ENCODE assay signal across 27 mouse cellular contexts in genomic region chr4:89651779-89652178, GRCm38 (mm10). TPM values are rescaled to one million over a fixed set of nuclear protein-coding genes. Genes with fewer than 3 reads are reported as not detected.
DNase-seq lines count a peak whose midpoint lies in the region; ATAC-seq and TF ChIP-seq lines count a peak whose summit lies in the region.
"Had no signal": no experiment of that assay in that cellular context is flagged by ENCODE, and none has a peak within 500 bp of the region (broad histone marks: within the 10 kb centered on the region; RNA-seq: fewer than 3 reads in every experiment).

No protein-coding gene starts in this region.

- H3K9me3 ChIP-seq in hindbrain, embryonic 15.5 days = no peaks in the 10 kb centered on the region
- no peaks in the 10 kb centered on the region for H3K9me3 ChIP-seq in hindbrain, embryonic 16.5 days (ENCODE audit: control insufficient read depth, low read length)
- no peaks in the 10 kb centered on the region for H3K9me3 ChIP-seq in MEL (replicated peaks; ENCODE audit: insufficient read depth, low read length)
- no peaks in the 10 kb centered on the region for H3K9me3 ChIP-seq in forebrain, embryonic 12.5 days
- H3K9me3 ChIP-seq: embryonic facial prominence, embryonic 15.5 days; heart, embryonic 12.5 days; hindbrain, embryonic 10.5 days had no signal

- no peaks in the 10 kb centered on the region for H3K27me3 ChIP-seq in hindbrain, embryonic 15.5 days
- H3K27me3 ChIP-seq in hindbrain, embryonic 16.5 days (replicated peaks; ENCODE audit: control insufficient read depth, insufficient read depth, low read length) = no peaks in the 10 kb centered on the region
- H3K27me3 ChIP-seq in MEL (ENCODE audit: control insufficient read depth in 1 of 2, insufficient read depth in 2 of 2, low read length in 2 of 2) = no peaks in the 10 kb centered on the region
- H3K27me3 ChIP-seq in forebrain, embryonic 12.5 days = no peaks in the 10 kb centered on the region
- H3K27me3 ChIP-seq: embryonic facial prominence, embryonic 15.5 days; heart, embryonic 12.5 days; Patski had no signal

- H3K27ac ChIP-seq in hindbrain, embryonic 15.5 days (replicated peaks) = no peak overlapping the region
- no peak overlapping the region for H3K27ac ChIP-seq in hindbrain, embryonic 16.5 days (ENCODE audit: low read depth, low read length)
- no peak overlapping the region; the same call in 1 of the 2 replicates for H3K27ac ChIP-seq in MEL (ENCODE audit: control insufficient read depth, low read depth, low read length)
- peak overlapping the region; percentile 75 for H3K27ac ChIP-seq in forebrain, embryonic 12.5 days
- H3K27ac ChIP-seq: embryonic facial prominence, embryonic 15.5 days; gastrocnemius, adult 2 months; hindbrain, embryonic 10.5 days; hindbrain, embryonic 14.5 days had no signal

- H3K79me2 ChIP-seq in MEL (ENCODE audit: control insufficient read depth, insufficient read depth, low read length, poor library complexity) = no peaks in the 10 kb centered on the region

- no peak overlapping the region for H3K9ac ChIP-seq in hindbrain, embryonic 15.5 days
- no peak overlapping the region for H3K9ac ChIP-seq in hindbrain, embryonic 16.5 days (ENCODE audit: low read depth, low read length)
- H3K9ac ChIP-seq in MEL (ENCODE audit: control insufficient read depth, low read depth, low read length, poor library complexity, severe bottlenecking) = no peak overlapping the region
- H3K9ac ChIP-seq in forebrain, embryonic 12.5 days = no peak overlapping the region
- H3K9ac ChIP-seq: embryonic facial prominence, embryonic 15.5 days; heart, embryonic 12.5 days had no signal

- no peak for TF ChIP-seq POLR2A in MEL (IDR thresholded peaks at IDR 0.05; ENCODE audit: control insufficient read depth in 1 of 2, insufficient read depth in 1 of 2, low read depth in 1 of 2, low read length in 2 of 2, poor library complexity in 1 of 2)

- TF ChIP-seq RAD21 in MEL (IDR thresholded peaks at IDR 0.05; ENCODE audit: low read depth, low read length) = no peak

- 78% methylated on average over 1 of the region's 1 CpGs for WGBS in hindbrain, embryonic 15.5 days
- 90% methylated on average over 1 of the region's 1 CpGs for WGBS in hindbrain, embryonic 16.5 days
- WGBS in forebrain, embryonic 12.5 days = 76% methylated on average over 1 of the region's 1 CpGs

- peak; percentile 91 to 94 for TF ChIP-seq EP300 in MEL (IDR thresholded peaks at IDR 0.05; ENCODE audit: low read depth in 1 of 2, low read length in 2 of 2)

- no peak for TF ChIP-seq CTCF in MEL (IDR thresholded peaks at IDR 0.05 in 2 of 3, conservative IDR thresholded peaks at IDR 0.05 in 1 of 3; ENCODE audit: control insufficient read depth in 1 of 3, insufficient read depth in 1 of 3, low read depth in 2 of 3, low read length in 3 of 3, poor library complexity in 1 of 3, severe bottlenecking in 1 of 3)

- H3K36me3 ChIP-seq in hindbrain, embryonic 15.5 days = no peaks in the 10 kb centered on the region
- H3K36me3 ChIP-seq in hindbrain, embryonic 16.5 days (ENCODE audit: control insufficient read depth, insufficient read depth, low read length) = no peaks in the 10 kb centered on the region
- peaks cover 0 to 24% of the 10 kb centered on the region in 2 experiments; a peak in 2 of 4 replicates for H3K36me3 ChIP-seq in MEL (ENCODE audit: control insufficient read depth in 1 of 2, insufficient read depth in 2 of 2, low read length in 2 of 2)
- H3K36me3 ChIP-seq in forebrain, embryonic 12.5 days (replicated peaks) = no peaks in the 10 kb centered on the region
- H3K36me3 ChIP-seq: embryonic facial prominence, embryonic 15.5 days; G1E; heart, embryonic 12.5 days; hindbrain, embryonic 10.5 days had no signal

- peaks cover 7% of the 10 kb centered on the region; the same call in 1 of the 2 replicates for H3K4me1 ChIP-seq in hindbrain, embryonic 15.5 days (replicated peaks)
- peaks cover 2% of the 10 kb centered on the region; the same call in 1 of the 2 replicates for H3K4me1 ChIP-seq in hindbrain, embryonic 16.5 days (ENCODE audit: control insufficient read depth, insufficient read depth, low read depth, low read length)
- peaks cover 7 to 13% of the 10 kb centered on the region in 2 experiments for H3K4me1 ChIP-seq in MEL (ENCODE audit: control insufficient read depth in 1 of 2, insufficient read depth in 2 of 2, low read length in 2 of 2)
- H3K4me1 ChIP-seq in forebrain, embryonic 12.5 days = peaks cover 19% of the 10 kb centered on the region
- H3K4me1 ChIP-seq: embryonic facial prominence, embryonic 15.5 days; heart, embryonic 12.5 days had no signal

- peak; percentile 89 for DNase-seq in MEL (ENCODE audit: low read depth, low spot score)
- DNase-seq in spleen, adult 12 weeks (ENCODE audit: low spot score) = no peak
- no peak for DNase-seq in adrenal gland, adult 8-10 months
- DNase-seq: adrenal gland, postnatal 25 days; B cell, adult 2 months; cerebellum, adult 18-20 months; cerebellum, adult 9-11 months; cerebellum, postnatal 36 days; gastrocnemius, adult 2 months; gastrocnemius, postnatal 25 days had no signal

- 0 out of 2 replicates have a peak, but pooled peaks have one; percentile 23 for ATAC-seq in hindbrain, embryonic 15.5 days (ENCODE audit: low FRiP score, low read depth)
- ATAC-seq in hindbrain, embryonic 16.5 days = no peak
- ATAC-seq in forebrain, embryonic 12.5 days (ENCODE audit: low FRiP score) = peak; percentile 25; the same call in 1 of the 2 replicates
- ATAC-seq: activated CD4-positive, CD25-positive, alpha-beta regulatory T cell, adult 4 months; CD4-positive, CD25-positive, alpha-beta regulatory T cell, adult 4 months; inflammation-experienced regulatory T-cells, adult 6 months; intestine, postnatal 0 days; Patski had no signal

- no peak overlapping the region for H3K4me3 ChIP-seq in hindbrain, embryonic 15.5 days
- H3K4me3 ChIP-seq in hindbrain, embryonic 16.5 days (ENCODE audit: low read length) = no peak overlapping the region
- no peak overlapping the region for H3K4me3 ChIP-seq in MEL (ENCODE audit: control insufficient read depth in 1 of 2, insufficient read depth in 1 of 2, low read depth in 2 of 2, low read length in 2 of 2)
- no peak overlapping the region for H3K4me3 ChIP-seq in forebrain, embryonic 12.5 days (replicated peaks)
- H3K4me3 ChIP-seq: embryonic facial prominence, embryonic 15.5 days; erythroblast, embryonic 14.5 days; gastrocnemius, adult 2 months; heart, embryonic 12.5 days; hindbrain, embryonic 10.5 days had no signal

- no peak overlapping the region for H3K4me2 ChIP-seq in hindbrain, embryonic 15.5 days
- H3K4me2 ChIP-seq in hindbrain, embryonic 16.5 days (ENCODE audit: low read length) = no peak overlapping the region
- H3K4me2 ChIP-seq in forebrain, embryonic 12.5 days = no peak overlapping the region
- H3K4me2 ChIP-seq: embryonic facial prominence, embryonic 15.5 days; heart, embryonic 12.5 days had no signal

TF ChIP-seq in MEL, 35 proteins besides CTCF, POLR2A, EP300 and RAD21 (continues in another document):
- TF ChIP-seq GABPA (IDR thresholded peaks at IDR 0.05; ENCODE audit: low read depth, low read length) (no peak), TAL1 (IDR thresholded peaks at IDR 0.05; ENCODE audit: low read length) (peak; percentile 92), JUND (IDR thresholded peaks at IDR 0.05; ENCODE audit: low read depth, low read length) (no peak), SMC3 (IDR thresholded peaks at IDR 0.05; ENCODE audit: low read depth, low read length) (no peak), UBTF (IDR thresholded peaks at IDR 0.05; ENCODE audit: borderline replicate concordance, insufficient read depth, low read depth, low read length) (no peak), HCFC1 (IDR thresholded peaks at IDR 0.05; ENCODE audit: low read depth, low read length) (no peak), TCF12 (IDR thresholded peaks at IDR 0.05; ENCODE audit: low read depth, low read length) (peak; percentile 97), RCOR1 (IDR thresholded peaks at IDR 0.05; ENCODE audit: low read depth, low read length) (peak; percentile 86), MYB (IDR thresholded peaks at IDR 0.05; ENCODE audit: low read depth, low read length) (no peak), BHLHE40 (IDR thresholded peaks at IDR 0.05; ENCODE audit: borderline replicate concordance, low read depth, low read length) (0 out of 2 replicates have a peak, but pooled peaks have one; percentile 31), ZMIZ1 (IDR thresholded peaks at IDR 0.05; ENCODE audit: low read depth, low read length) (0 out of 2 replicates have a peak, but pooled peaks have one; percentile 38), CHD1 (IDR thresholded peaks at IDR 0.05; ENCODE audit: low read depth, low read length) (no peak), ETS1 (IDR thresholded peaks at IDR 0.05; ENCODE audit: low read depth, low read length) (peak; percentile 91), TBP (IDR thresholded peaks at IDR 0.05; ENCODE audit: low read depth, low read length) (0 out of 2 replicates have a peak, but pooled peaks have one; percentile 14), MAX (IDR thresholded peaks at IDR 0.05; ENCODE audit: low read length) (0 out of 2 replicates have a peak, but pooled peaks have one; percentile 44), KAT2A (conservative IDR thresholded peaks at IDR 0.05; ENCODE audit: low read depth, low read length) (0 out of 2 replicates have a peak, but pooled peaks have one; percentile 23), USF1 (IDR thresholded peaks at IDR 0.05; ENCODE audit: low read depth, low read length) (no peak), MAFK (IDR thresholded peaks at IDR 0.05; ENCODE audit: borderline replicate concordance, low read depth, low read length) (0 out of 2 replicates have a peak, but pooled peaks have one; percentile 29), MXI1 (IDR thresholded peaks at IDR 0.05; ENCODE audit: low read depth, low read length) (0 out of 2 replicates have a peak, but pooled peaks have one; percentile 24), GATA1 (IDR thresholded peaks at IDR 0.05; ENCODE audit: low read depth, low read length) (peak; percentile 89), MAZ (IDR thresholded peaks at IDR 0.05; ENCODE audit: low read depth, low read length) (no peak), POLR2AphosphoS5 (IDR thresholded peaks at IDR 0.05; ENCODE audit: borderline replicate concordance, low read depth, low read length) (no peak), SIN3A (IDR thresholded peaks at IDR 0.05; ENCODE audit: low read length) (peak; percentile 53; the same call in 1 of the 2 replicates)

RNA-seq across cellular contexts. Expression of gene Dmrta1, which starts 27.5 kb away (rescaled TPM):
- polyA plus RNA-seq in hindbrain, embryonic 15.5 days (2015; fragmentation: Nextera tagmentation; extraction: Ambion mirVana) = 0.40 and 0.54 TPM in 2 replicates
- polyA plus RNA-seq in hindbrain, embryonic 16.5 days (2015; fragmentation: Nextera tagmentation; extraction: Ambion mirVana) = 0.41 and 0.72 TPM in 2 replicates
- total RNA-seq in MEL (2012; rRNA removed) = not detected in 2 replicates
- under 1 TPM in 1 of 2 experiments, not detected in 1; 0.08 TPM for polyA plus RNA-seq in MEL (2012; ENCODE audit: insufficient read depth in 1 of 2, insufficient read length in 2 of 2, low read depth in 1 of 2, low replicate concordance in 2 of 2, missing spikeins in 1 of 2)
- 8.4 and 11.1 TPM in 2 replicates for polyA plus RNA-seq in forebrain, embryonic 12.5 days (2016; fragmentation: Nextera tagmentation; extraction: Ambion mirVana)
- under 1 TPM; 0.35 to 0.83 (median 0.56) TPM for total RNA-seq in adrenal gland, adult 8-10 months (2022)
- total RNA-seq: gastrocnemius, adult 2 months; gastrocnemius, postnatal 25 days; granulocyte monocyte progenitor cell, adult 5-6 weeks; heart, adult 8-10 months; heart, postnatal 25 days had no signal
- polyA plus RNA-seq: CD4-positive, CD25-positive, alpha-beta regulatory T cell, adult 4 months; erythroblast, embryonic 14.5 days; G1E; inflammation-experienced regulatory T-cells, adult 6 months; intestine, postnatal 0 days had no signal
